Mouse (Mus musculus) ovary, postnatal 10 days (tissue): ENCODE measurements at regions not wholly inside any gene's neighbourhood (a gene's known extent, or its start where the extent isn't known, plus 50 kb on each side); places are given as distances from the start of the nearest gene placed in this dataset.
"Not testable (repeated sequence)": the region's sequence is repeated elsewhere in the genome, so short reads cannot be mapped to it uniquely, and the experiment has no call there.

Experiments used
- DNase-seq: peaks from one replicate; pipeline ENCODE4 v3.0.0; 2022; ENCODE audit warnings: low spot score

DNA sequence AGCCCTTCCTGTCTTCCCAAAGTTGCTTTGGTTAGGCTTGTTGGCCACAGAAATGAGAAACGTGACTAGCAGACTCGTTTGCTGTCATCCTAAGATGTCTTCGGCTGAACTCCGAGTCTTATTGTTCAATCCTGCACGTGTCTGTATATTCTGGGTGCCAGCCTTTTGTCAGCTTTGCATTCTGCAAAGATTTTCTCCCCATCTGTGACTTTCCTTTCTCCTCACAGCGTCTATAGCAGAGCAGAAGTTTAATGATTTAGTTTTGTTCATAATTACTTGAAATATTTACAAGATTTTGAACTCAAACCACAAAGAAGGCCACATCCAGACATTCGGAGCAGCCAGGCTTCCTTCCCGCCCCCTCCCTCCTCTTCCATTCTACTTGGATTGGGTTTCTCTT is 152.5 kb downstream of the Kif26a start:
- DNase-seq = no peak

DNA sequence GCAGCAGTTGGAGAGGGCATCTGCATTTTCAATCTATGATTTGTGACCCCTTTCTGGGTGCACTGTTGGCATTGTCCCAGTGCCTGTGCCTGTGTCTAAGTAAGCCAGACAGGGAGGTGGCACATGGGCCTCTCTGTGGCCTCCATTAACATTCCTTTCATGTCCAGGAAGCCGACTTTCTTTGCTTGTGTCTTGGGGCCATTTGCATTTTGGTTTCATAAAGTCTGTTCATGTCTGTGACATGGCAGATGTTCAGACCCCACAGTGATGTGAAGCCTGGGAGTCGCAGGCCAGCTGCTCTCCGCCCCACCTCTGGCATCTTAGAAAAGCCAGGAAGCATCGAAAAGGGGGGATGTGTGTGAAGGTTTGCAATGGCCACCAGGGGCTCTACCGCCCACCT is 153.1 kb downstream of the Kif26a start:
- DNase-seq = no peak

DNA sequence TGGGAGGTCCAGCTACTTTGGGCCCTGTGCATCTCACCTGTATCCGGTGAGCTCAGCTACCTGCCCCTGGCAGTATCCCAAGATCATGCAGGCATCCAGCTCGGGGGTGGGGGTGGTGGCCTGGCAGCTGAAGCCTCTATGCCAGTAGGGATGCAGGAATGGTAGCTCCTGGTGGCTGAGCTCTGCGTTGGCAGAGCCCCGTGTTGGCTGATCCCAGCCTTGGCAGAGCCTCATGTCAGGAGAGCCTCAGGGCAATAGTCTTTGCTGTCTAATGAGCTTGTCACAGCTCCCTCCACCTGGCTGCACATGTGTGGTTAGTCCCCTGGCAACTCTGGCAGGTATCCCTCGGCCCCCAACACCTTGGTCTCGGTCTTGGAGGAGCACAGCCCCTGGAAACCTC is 153.6 kb downstream of the Kif26a start:
- DNase-seq = no peak

DNA sequence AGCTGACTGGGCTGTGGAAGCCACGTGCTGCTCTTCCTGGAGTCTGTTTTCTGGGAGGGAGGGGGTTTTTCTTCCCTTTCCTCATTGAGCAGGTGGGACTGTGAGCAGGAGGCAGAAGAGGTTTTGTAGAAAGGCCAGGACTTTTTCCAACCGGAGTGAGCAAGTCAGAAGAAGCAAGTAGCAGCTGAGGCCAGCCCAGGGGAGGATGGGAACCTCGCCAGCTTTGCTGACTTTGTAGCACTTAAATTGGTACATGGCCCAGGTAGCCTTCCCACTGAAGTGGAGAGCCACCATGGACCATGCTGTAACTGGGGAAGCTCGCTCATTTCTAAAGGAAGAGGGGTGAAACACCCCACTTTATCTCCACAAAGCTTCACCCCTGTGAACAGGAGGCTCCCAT is 154.1 kb downstream of the Kif26a start:
- DNase-seq = no peak

DNA sequence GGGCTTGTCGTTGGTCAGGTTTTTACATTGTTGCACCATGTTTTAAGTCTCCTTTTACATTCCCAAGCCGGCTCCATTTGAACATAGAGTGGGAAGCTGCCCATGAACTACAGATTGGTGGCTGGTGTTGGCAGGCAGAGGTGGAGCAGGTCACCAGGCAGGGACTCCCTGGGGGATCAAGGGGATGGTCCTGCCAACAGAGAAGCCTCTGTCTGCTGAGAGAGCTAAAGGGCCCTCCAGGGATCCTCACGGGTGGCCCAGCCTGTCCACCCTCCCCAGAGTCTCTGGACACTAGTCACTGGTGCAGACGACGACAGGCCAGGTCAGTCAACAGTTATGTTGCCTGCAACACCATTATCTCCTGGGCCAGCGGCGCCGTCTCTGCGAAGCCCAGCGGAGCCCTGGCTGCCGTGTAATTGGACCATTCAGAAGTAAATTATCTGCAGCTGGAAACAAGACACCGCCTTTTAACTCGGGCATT is 155.4 kb downstream of the Kif26a start:
- DNase-seq = no peak

DNA sequence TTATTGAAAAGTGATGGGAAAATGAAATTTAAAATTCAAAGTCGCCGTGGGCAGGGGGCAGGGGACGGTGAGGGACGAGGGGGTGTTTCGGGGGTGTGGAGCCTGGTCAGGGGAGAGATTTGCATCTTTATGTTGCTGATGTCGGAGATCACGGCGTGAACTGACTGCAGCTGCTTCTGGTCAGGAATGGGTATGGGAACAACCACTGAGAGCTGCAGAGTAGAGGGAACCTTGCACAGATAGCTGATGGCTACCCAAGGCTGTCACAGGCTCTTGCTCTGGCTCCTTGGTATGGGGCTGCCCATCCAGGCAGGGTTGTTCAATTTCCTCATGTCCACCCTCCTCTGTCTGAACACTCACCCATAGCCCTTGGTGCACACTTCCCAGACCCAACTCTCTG is 155.9 kb downstream of the Kif26a start:
- DNase-seq = no peak

DNA sequence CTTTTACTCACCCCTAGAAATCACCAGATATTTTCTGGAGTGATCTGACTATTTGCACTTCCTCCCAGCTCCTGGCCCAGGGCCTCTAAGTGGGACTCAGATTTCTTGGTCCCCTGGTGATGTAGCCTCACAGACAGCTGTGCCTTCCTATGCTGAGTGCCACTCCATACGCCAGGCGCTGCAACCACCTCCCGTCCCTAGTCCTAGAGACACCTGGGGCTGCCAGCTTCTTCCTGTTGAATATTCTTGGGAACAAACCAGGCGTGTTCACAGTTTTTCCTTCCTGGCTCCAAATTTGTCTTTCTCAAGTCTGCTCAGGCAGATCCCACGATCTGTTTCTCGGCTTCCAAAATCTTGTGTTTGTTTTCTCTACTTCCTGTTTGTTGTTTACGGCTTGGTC is 160.2 kb downstream of the Kif26a start:
- DNase-seq = no peak

DNA sequence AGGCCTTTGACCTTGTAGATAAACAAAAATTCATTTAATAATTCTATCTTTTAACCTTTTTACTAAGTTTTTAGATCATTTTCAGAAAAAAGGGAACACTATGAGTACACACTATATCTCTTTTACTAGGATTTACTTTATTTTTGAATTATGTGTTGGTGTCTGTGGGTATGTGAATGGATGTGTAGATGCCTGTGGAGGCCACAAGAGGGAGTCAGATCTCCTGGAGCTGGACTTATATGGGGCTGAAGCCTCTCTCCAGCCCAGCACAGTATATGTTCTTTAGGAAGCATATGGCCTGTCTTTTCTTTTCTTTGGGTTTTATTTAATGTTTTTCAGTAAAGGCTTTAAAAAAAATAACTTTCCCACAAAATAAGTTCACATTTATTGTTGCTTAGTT is 162.0 kb downstream of the Kif26a start:
- DNase-seq = no peak

DNA sequence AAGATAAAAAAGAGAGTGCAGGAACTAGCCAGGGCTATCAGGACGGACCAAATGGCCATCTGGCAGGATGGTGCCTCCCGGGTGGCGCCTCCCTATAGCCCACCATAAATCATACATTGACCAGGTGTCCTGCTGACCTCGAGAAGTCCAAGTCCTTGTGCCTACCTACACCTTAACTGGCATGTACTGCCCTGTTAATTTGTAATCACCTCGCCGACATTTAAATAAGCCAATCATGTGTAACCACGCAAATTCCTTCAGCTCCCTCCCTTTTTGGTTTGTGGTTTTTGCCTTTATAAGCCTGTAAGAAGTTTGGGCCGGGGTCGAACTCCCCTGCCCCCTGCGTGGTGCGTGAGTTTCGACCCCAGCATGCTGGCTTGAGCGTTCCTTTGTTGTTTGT is 163.1 kb downstream of the Kif26a start:
- DNase-seq = not testable (repeated sequence)

DNA sequence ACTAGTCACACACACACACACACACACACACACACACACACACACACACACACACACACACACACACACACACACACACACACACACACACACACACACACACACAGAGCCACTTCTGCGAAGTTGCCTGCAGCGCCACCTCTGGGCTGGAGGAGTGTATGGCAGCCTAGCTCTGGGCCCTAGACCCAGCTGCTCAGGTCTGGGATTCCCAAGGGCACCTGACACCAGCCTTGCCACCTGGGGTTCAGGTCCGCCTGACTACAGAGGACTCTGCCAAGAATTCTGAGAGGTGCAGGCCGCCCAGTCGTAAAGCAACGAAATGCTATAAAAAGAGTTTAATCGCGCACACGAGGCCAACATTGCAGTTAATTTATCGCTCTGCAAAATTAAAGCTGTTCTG is 163.8 kb downstream of the Kif26a start:
- DNase-seq = no peak

DNA sequence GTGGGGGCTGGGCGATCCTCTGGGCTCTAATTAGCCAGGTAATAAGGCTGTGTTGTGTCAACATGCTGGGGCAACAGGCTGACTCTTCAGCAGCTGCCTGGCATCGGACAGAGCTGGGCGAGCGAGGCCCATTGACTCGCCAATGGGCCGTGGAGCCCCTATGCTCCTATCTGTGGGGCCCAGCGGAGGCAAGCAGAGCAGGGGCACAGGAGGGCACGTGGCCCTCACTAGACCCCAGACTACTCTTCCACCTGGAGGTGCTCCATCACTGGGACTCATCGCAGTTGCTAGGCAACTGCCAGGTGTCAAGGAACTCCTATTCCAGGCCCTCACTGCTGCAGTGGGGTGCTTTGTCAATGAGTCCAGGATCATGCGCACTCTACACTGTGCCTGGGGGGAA is 164.7 kb downstream of the Kif26a start:
- no peak for DNase-seq

DNA sequence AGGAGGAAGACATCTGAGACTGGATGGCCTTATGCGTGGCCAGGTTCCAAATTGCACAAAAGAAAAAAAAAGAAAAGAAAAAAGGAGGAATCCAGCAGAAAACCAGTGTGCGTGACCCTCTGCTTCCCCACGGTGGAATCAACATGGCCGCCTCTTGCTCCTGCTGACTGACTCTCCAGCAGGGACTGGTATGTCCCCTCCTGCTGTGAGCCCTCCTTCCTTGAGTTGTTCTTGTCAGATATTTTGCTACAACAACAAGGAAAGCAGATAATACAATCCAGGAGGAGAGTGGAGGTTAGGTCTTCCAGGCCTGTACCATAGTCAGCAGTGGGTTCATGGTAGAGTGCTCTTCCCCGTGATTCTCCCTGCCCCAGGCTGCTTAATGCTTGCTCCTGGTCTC is 168.8 kb downstream of the Kif26a start:
- DNase-seq = no peak

DNA sequence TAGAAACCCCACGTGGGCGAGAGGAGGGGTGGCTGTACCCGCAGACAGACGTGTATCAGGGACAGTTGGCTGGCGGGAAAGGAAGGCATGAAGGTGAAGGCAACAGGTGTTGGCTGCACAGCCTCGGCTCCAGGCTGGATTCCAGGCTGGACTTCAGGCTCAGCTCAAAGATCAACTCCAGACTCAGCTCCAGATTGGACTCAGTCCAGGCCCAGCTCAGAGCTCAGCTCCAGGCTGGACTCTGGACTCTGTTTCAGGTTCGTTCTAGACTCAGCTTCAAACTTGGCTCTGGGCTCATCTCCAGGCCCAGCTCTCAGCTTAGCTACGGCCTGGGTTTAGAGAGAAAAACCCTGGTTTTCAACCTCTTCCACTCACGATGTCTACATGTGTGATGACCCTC is 171.2 kb downstream of the Kif26a start:
- DNase-seq = no peak

DNA sequence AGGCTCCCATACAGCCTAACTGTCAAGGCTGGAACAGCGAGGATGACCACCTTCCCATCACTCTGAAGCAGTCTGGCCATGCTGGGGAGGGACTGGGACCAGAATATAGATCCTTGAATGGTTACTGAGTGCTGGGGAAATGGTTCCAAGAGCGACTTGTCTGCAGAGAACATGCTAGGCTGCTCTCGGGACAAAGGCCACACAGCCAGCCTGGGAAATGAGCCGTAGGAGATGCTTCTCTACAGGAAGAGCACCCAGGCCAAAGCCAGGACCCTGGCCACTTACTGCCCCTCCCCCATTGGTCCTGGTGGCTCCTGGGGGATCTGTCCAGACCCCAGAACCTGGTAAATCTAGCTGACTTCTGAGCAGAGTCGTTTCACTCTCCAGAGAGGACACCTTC is 170.8 kb upstream of the A530016L24Rik start:
- DNase-seq = no peak

DNA sequence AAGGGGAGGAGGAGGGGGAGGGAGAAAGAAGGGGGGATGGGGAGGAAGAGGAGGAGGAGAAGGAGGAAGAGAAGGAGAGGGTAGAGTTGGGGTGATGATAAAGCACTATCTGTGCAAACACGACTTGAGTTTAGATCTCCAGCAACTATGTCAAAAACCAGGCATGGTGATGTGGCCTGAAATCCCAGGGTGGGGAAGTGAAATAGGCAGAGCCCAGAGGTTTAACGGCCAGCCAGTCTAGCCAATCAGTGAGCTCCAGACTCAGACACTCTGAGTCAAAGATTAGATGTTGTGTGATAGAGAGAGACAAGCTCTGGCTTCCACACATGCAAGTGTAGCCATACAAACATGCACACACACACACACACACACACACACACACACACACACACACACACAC is 167.1 kb upstream of the A530016L24Rik start:
- no peak for DNase-seq

DNA sequence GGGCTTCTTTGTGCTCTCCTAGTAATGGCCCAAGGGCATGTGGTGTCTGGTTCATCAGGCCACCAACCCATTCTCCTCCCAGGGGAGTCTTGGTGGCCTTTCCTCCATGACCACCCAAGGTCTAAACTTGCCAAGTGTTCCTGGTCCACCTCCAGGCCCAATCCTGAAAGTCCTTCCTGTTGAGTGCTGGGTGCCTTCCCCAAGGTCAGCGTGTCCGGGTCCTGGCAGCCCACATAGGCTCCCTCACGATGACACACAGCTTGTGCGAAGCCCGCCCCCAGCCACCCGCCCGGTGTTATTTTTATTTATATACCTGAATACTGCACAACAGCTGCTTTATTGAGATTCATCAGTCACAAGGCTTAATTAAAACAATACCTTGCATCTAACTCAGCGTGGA is 161.8 kb upstream of the A530016L24Rik start:
- no peak for DNase-seq

DNA sequence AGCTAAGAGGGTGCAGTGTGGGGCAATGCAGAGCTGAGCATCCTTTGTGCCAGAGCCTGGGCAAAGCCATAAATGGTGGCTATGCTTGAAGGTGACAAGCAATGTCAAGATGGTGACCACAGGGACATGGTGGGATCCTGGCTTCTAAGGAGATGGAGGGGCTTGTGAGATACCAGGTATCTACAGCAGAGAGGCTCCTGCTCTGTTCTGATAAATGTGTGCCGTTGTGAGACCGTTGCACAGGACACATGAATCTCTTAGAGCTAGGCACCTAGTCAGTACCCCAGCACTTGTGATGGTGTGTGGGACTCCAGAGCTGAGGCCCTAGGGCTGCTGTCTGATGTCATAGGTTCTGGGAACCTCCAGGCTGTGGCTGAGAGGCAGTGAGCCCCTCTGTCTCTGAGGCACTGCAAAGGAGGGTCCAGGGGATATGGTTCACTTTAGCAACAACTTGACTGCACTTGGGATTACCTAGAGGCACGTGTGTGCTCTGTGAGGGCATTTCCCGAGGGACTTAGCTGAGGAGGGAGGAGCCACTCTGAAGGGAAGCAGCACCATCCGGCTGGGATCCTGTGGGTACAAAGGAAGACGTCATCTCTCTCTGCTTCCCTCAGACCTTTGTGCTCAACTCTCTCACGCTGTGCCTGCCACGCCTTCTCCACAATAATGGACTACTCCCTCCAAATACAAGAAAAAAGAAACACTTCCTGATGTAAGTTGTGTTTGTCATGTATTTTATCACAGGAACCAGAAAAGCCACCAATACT is 160.3 kb upstream of the A530016L24Rik start:
- no peak for DNase-seq

DNA sequence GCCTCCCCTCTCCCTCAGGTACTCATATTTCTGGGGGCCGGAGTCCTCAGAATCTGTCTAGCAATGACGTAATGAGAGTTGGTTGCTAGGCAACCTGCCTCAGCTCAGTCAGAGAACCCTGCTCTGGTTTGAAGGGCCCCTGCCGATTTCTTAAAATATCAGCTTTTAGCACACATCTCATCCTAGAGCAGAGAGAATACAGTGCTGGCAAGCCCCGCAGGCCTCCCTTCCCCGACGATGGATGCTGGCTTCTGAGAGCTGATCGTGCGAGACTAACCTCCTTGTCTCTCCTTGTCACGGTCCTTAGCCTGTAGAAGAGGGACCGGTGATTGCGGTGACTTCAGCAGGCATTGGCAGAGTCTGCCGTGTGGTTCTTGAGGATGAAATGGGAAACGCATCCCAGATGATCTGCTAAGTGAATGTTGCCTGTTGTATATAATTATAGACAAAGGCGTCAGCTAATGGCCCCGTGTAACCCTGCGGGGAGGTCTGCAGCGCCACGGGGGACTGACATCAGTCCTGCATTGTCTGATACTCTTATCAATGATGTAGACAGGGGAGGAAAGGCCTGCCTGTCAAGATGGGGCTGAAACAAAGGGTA is 159.4 kb upstream of the A530016L24Rik start:
- no peak for DNase-seq

DNA sequence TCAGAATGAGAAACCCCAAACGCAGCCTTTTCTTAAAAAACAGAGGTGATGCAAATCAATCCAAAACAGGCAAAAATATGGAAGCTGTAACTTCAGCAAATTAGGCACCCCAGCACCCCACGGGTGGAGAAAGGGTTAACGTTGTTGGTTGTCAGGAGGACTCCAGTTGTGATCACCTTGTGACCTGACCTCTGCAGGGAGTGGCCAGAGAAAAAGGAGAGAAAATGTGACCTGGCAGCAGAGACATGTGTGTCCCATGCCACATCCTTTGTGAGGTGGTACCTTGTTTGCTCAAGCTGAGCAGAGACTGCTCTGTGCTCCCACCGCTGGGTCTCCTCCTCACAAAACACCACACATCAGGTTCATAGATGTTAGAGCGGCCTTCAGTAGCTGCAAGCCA is 158.7 kb upstream of the A530016L24Rik start:
- DNase-seq = no peak

DNA sequence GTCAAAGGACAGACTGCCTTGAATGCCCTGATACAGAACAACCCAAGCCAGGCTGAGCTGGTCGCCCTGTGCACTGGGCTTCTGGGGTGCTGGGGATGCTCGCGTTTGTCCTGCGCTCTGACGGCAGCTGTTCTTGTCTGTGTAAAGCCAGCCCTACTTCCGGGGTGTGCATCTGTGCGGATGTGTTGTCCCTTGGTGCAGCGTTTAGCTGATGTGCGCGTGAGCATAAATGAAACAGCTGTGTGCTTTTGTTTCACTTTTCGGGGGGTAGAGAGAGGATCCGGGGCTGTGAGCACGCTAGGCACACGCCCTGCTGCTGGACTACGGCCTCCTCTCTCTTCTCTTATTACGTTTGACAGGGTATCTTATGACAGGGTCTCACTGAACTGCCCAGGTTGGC is 158.2 kb upstream of the A530016L24Rik start:
- no peak for DNase-seq

DNA sequence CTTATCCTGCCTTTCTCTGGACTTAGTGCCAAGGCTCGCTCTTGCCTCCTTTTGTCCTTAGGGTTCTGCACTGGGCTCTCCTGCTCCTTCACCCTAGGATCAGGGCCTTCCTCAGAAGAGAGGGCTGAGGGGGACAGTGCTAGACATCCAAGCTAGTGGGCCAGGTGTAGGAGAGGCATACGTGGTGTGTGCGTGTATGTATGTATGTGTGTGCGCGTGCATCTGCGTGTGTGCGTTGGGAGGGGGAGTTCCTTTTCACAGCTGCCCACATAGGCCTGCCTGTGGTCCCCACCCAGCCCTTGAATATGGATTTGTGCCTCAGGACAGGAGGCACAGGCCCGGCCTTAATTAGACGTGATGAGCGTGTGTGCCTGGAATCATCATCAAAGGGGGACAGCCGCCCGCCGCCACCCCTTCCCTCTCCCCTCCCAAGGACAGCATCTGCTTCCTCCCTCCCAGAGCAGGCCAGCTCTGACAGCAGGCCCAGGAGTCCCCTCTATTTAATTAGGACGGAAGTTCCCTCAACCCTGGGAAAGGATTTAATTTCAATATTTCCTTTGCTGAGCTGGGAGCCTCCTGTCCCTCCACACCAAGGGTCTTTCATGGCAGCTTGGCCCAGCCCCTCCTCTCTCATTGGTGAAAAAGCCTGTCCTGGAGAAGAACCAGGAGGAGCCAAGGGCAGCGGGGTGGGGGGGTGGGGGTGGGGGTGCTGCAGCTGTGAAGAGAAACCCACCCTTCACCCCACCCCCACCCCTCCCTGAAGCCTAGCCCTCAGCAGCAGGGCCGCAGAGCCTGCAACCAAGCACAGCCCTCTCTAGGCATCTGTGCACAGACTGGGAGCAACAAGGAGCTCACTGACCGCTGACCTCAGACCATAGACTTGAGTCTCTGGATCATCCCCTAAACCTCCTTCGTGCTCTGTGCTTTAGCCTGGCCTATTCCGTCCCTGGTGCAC is 155.8 kb upstream of the A530016L24Rik start:
- no peak for DNase-seq

DNA sequence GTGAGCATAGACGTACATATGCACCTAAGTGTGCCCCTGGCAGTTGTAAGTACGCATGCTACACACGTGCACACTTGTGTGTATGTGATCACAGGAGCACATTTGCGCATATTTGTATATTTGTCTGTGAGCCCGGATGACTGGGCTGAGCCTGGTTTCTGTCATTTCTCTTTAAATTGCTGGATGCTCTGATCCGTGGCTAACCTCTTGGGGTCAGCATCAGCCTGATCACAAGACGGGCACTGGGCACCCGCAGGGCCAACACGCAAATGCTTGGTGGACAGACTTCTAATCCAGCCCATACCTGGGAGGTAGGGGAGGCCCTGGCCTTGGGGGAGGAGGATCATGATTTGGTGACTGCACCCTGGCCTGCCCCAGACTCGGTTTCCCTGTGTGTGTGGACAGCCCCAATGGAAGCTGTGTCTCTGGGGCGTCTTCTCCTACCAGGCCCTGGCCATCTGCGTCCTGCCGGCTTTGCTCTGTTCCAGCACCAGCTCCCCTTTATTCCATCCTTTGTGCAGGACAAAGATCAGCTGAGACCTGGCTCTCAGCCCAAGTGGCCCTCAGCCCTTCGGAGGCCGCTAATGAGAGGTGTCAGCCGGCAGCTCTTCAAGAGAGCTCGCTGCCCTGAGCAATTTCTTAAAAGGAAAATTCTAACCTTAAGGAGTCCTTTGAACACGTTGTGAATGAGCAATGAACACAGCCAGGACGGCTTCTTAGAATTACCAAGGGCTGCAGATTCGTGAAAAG is 155.0 kb upstream of the A530016L24Rik start:
- DNase-seq = no peak
